16 mouse cellular contexts compared by ENCODE assay signal in genomic region chr8:34372666-34372980, GRCm38 (mm10).
DNase-seq lines count a peak whose midpoint lies in the region; ATAC-seq and TF ChIP-seq lines count a peak whose summit lies in the region.
"Had no signal": no experiment of that assay in that cellular context is flagged by ENCODE, and none has a peak within 500 bp of the region (broad histone marks: within the 10 kb centered on the region; RNA-seq: fewer than 3 reads in every experiment).

No protein-coding gene starts in this region.

- H3K4me1 ChIP-seq in embryonic facial prominence, embryonic 14.5 days (ENCODE audit: control insufficient read depth, insufficient read depth, low read length) = peaks cover 3% of the 10 kb centered on the region; the same call in 1 of the 2 replicates
- H3K4me1 ChIP-seq in embryonic facial prominence, embryonic 10.5 days = peaks cover 18% of the 10 kb centered on the region
- peaks cover 2% of the 10 kb centered on the region for H3K4me1 ChIP-seq in testis, adult 2 months (ENCODE audit: control insufficient read depth, insufficient read depth, low read length)
- no peaks in the 10 kb centered on the region for H3K4me1 ChIP-seq in cerebellum, adult 2 months (ENCODE audit: control insufficient read depth, insufficient read depth, low read length)
- H3K4me1 ChIP-seq: heart, embryonic 15.5 days; intestine, embryonic 15.5 days had no signal

- DNase-seq in embryonic facial prominence, embryonic 14.5 days (ENCODE audit: low spot score) = peak; percentile 16
- no peak for DNase-seq in embryonic facial prominence, embryonic 10.5 days (ENCODE audit: low spot score)
- DNase-seq in kidney, postnatal 14 days = peak; percentile 25
- DNase-seq in kidney, adult 8-10 months = no peak
- DNase-seq in testis, postnatal 10 days (ENCODE audit: low spot score) = no peak
- no peak for DNase-seq in ovary, postnatal 10 days (ENCODE audit: low spot score)
- no peak for DNase-seq in cerebellum, adult 2 months
- DNase-seq: gastrocnemius, postnatal 25 days; lung, postnatal 36 days; thymus, postnatal 25 days had no signal

- no peak for TF ChIP-seq POLR2A in testis, adult 2 months (IDR thresholded peaks at IDR 0.05; ENCODE audit: control insufficient read depth, low read depth, low read length)
- TF ChIP-seq POLR2A in cerebellum, adult 2 months (IDR thresholded peaks at IDR 0.05; ENCODE audit: borderline replicate concordance, insufficient read depth, low read length) = no peak

- no peaks in the 10 kb centered on the region for H3K9me3 ChIP-seq in embryonic facial prominence, embryonic 14.5 days (ENCODE audit: control insufficient read depth, low read length)
- no peaks in the 10 kb centered on the region for H3K9me3 ChIP-seq in embryonic facial prominence, embryonic 10.5 days
- H3K9me3 ChIP-seq: heart, embryonic 15.5 days; intestine, embryonic 15.5 days; limb, embryonic 10.5 days had no signal

- H3K36me3 ChIP-seq in embryonic facial prominence, embryonic 14.5 days (ENCODE audit: control insufficient read depth, insufficient read depth, low read length) = no peaks in the 10 kb centered on the region
- no peaks in the 10 kb centered on the region for H3K36me3 ChIP-seq in embryonic facial prominence, embryonic 10.5 days (replicated peaks)
- no peaks in the 10 kb centered on the region for H3K36me3 ChIP-seq in testis, adult 2 months (ENCODE audit: control insufficient read depth, insufficient read depth, low read length)
- H3K36me3 ChIP-seq: G1E; heart, embryonic 15.5 days; intestine, embryonic 15.5 days; limb, embryonic 10.5 days had no signal

- no peak for ATAC-seq in embryonic facial prominence, embryonic 14.5 days (ENCODE audit: low read depth)
- ATAC-seq: intestine, embryonic 15.5 days had no signal

- no peak overlapping the region for H3K27ac ChIP-seq in embryonic facial prominence, embryonic 14.5 days (replicated peaks; ENCODE audit: low read depth, low read length)
- H3K27ac ChIP-seq in embryonic facial prominence, embryonic 10.5 days (replicated peaks) = no peak overlapping the region
- no peak overlapping the region for H3K27ac ChIP-seq in testis, adult 2 months (ENCODE audit: control insufficient read depth, insufficient read depth, low read depth, low read length)
- no peak overlapping the region for H3K27ac ChIP-seq in cerebellum, adult 2 months (ENCODE audit: insufficient read depth, low read length)
- H3K27ac ChIP-seq: heart, embryonic 15.5 days; intestine, embryonic 15.5 days; limb, embryonic 10.5 days; liver, embryonic 14.5 days had no signal

- TF ChIP-seq CTCF in testis, adult 2 months (IDR thresholded peaks at IDR 0.05; ENCODE audit: control insufficient read depth, insufficient read depth, insufficient replicate concordance, low read depth, low read length) = no peak
- TF ChIP-seq CTCF in cerebellum, adult 2 months (IDR thresholded peaks at IDR 0.05; ENCODE audit: borderline replicate concordance, insufficient read depth, low read depth, low read length) = no peak

- no peak overlapping the region for H3K4me3 ChIP-seq in embryonic facial prominence, embryonic 14.5 days (ENCODE audit: low read depth, low read length)
- H3K4me3 ChIP-seq in embryonic facial prominence, embryonic 10.5 days = no peak overlapping the region
- peak overlapping the region; percentile 1; the same call in 1 of the 2 replicates for H3K4me3 ChIP-seq in testis, adult 2 months (ENCODE audit: control insufficient read depth, low read depth, low read length)
- no peak overlapping the region for H3K4me3 ChIP-seq in cerebellum, adult 2 months (replicated peaks; ENCODE audit: insufficient read depth, low read depth, low read length)
- H3K4me3 ChIP-seq: heart, embryonic 15.5 days; intestine, embryonic 15.5 days; limb, embryonic 10.5 days had no signal

- WGBS in embryonic facial prominence, embryonic 14.5 days = 53% methylated on average over 6 of the region's 6 CpGs
- WGBS in embryonic facial prominence, embryonic 10.5 days = 73% methylated on average over 6 of the region's 6 CpGs
- 26% methylated on average over 6 of the region's 6 CpGs for WGBS in cerebellum, adult 2 months

- H3K9ac ChIP-seq in embryonic facial prominence, embryonic 14.5 days (ENCODE audit: low read depth, low read length) = no peak overlapping the region
- H3K9ac ChIP-seq: heart, embryonic 15.5 days; intestine, embryonic 15.5 days; liver, embryonic 14.5 days had no signal

- no peaks in the 10 kb centered on the region for H3K27me3 ChIP-seq in embryonic facial prominence, embryonic 14.5 days (replicated peaks; ENCODE audit: control insufficient read depth, insufficient read depth, low read length)
- H3K27me3 ChIP-seq in embryonic facial prominence, embryonic 10.5 days (replicated peaks; ENCODE audit: low read depth, poor library complexity, severe bottlenecking) = no peaks in the 10 kb centered on the region
- no peaks in the 10 kb centered on the region for H3K27me3 ChIP-seq in testis, adult 2 months (ENCODE audit: control insufficient read depth, insufficient read depth, low read length)
- no peaks in the 10 kb centered on the region for H3K27me3 ChIP-seq in cerebellum, adult 2 months (ENCODE audit: control insufficient read depth, insufficient read depth, low read length)
- H3K27me3 ChIP-seq: intestine, embryonic 15.5 days had no signal

- H3K4me2 ChIP-seq in embryonic facial prominence, embryonic 14.5 days (ENCODE audit: low read depth, low read length) = no peak overlapping the region
- H3K4me2 ChIP-seq: heart, embryonic 15.5 days; intestine, embryonic 15.5 days had no signal

Comparison
In these comparisons a context has a peak if more than half of its experiments do, and no peak if none do; other contexts are left out.
1. DNase-seq: peak in embryonic facial prominence, embryonic 14.5 days (single experiment) and kidney, postnatal 14 days (single experiment); none in embryonic facial prominence, embryonic 10.5 days (single experiment), kidney, adult 8-10 months (0 of 2), testis, postnatal 10 days (single experiment), ovary, postnatal 10 days (single experiment) and cerebellum, adult 2 months (0 of 2).